Mouse (Mus musculus) Muller cell, postnatal 12 days (primary cell): ENCODE data around the gene Sytl2.

Experiments
- DNase-seq: peaks from one replicate; pipeline ENCODE4 v3.0.0-alpha.2; 2015; ENCODE audit errors: inconsistent ontology term

Gene Sytl2

DNA sequence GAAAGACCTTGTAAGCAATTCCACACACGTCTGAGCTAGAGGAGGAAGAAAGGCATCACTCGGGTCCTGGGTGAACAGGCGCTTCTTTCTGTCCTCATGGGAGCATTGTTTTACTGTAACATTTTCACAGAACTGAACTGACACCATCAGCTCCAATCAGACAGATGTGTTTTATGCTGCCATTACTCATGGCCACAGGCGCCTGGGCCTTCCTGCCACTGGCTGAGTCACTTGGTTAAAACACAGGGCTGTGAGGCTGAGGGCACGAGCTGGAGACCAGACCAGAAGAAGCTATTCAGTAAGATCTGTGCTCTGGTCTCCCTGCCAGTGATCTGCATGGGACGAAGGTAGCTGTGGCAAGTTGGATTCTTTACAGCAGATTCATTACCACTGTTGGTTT is 6.0 kb downstream of the Sytl2 start:
- DNase-seq, result peak; percentile 43

DNA sequence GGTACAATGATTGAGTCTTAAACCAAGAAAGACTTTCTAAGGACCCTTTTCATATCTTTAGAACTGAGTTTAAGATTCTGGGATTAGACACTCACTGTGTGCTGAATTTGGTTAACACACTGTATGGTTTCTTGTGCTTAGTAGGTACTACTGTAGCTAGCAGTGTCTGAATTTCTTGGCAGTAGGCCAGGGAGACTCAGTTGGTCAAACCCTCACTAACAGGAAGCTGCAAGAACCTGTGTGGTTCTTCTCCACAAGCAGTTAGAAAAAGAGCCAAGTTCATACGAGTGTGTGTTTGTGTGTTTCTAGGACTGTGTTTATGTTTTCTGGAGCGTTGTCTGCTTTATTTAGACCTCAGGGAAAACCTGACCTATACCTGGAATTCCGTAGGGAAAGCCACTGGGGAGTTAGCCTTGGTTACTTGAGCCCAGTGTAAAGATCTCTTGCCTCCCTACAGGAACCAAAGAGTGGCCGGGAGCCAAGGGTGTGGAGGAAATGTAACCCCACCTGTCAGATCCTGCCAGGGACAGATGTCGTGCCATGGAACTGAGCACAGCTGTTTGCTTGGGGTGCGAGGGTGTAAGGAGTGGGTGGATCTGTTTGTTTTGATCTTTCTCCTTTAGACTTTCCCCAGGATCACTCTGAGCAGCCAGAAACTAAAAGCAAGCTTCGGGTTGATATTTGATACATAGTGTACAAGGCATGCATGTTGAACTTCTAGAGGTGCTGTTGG is 10.3 kb downstream of the Sytl2 start:
- no peak for DNase-seq

DNA sequence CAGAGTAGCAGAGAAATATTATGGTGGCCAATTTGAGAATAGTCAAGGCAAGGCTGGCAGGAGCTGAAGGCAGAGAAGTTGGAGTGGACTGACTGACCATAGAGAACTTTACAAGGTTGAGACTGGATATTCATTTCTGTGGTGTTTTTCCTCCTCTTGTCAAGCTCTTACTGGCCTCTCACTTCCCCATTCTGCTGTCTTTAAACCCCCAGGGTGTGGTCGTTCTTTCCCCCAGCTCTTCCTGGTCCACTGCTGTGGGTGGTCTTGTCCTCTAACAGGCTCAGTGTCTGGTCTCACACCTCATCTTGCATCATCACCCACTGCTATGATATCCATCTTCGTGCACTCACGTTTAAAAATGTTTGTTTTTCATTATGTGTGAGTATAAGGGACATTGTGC is 11.4 kb downstream of the Sytl2 start:
- no peak for DNase-seq

DNA sequence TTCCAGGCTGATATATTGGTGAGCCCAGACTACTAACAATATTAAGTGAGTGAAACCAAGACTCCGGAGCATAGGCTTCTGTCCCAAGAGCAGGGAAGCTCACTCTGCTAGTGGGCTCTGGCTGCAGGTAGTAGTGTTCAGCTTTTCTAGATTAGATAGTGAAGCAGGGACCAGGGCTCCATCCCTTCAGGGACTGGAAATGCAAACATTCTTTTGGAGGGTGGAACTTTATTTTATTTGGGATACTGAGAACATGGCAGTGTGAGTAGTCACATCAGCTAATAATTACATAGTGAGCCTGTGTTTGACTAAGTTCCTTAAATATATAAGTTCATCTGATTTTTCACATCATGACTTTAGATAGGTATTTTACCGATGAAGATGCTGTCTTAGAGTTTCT is 14.8 kb downstream of the Sytl2 start:
- DNase-seq, result no peak

DNA sequence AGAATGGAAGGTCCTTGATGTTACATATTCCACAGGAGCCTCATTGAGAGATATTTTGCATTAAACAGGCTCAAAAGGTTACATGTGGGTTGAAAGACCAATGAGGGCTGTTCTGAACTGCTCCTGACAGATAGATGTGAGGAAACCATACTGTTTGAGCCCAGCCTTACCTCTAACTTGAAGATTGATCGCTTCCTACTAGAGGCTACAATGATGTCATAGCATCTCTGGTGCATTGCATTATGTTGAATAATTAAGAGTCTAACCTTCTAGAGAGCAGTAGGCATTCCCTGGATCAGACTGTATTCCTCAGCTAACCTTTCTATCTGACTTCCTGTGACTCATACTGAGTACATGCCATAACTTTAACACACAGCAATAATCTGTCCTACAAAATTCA is 17.4 kb downstream of the Sytl2 start:
- DNase-seq, result no peak

DNA sequence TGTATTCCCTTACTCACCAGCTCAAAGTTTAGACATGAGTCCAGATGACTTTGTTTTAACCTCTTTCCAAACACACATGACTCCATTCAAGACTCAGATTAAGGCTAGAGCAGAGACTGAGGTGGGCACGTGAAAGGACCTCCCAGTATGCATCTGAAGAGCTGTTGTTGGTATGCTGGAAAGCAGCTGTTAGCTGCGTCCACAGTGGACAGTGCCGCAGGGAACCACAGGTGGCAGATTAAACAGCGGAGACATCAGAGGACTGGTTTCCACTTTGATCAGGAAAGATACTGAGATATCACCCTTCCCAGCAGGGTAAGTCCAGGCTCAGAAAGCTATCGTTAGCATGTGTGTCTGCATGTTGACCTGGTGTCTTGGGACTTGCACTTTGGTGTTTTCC is 18.1 kb downstream of the Sytl2 start:
- DNase-seq, result no peak

DNA sequence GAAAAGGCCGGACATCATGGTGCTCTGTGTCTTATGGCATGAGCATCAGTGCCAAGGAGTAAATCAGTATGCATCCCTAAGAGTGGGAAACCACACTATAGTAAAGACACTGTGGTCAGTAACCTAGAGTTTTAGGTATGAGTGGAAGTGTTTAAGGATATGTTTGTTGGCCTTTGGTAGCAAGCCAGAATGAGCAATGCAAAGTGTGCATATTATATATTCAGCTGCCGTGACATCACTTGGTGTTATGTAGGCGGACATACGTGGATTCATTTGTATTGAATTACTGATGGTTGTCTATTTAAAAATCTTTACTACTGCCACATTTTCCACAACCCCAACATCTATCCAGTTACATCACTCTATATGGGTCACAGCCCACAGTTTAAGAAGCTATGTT is 23.1 kb downstream of the Sytl2 start:
- DNase-seq, result no peak

DNA sequence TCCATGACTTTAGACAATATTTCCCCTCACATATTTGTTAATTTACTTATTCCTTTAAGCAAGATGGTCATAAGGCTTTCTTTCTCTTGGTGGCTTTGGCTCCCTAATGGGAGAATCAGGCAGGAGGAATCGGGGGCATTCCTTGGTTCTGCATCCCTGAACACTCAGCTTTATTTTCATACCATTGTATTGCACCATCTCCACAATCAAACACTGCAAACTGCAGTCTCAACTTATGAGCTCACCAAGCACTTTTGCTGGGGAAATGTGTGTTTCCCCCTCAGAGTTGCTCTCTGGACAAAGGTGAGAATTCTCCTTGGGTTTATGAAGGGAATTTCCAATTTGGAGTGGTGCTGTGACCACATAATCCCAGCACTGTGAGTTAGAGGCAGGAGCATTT is 28.1 kb downstream of the Sytl2 start:
- peak; percentile 53 for DNase-seq

DNA sequence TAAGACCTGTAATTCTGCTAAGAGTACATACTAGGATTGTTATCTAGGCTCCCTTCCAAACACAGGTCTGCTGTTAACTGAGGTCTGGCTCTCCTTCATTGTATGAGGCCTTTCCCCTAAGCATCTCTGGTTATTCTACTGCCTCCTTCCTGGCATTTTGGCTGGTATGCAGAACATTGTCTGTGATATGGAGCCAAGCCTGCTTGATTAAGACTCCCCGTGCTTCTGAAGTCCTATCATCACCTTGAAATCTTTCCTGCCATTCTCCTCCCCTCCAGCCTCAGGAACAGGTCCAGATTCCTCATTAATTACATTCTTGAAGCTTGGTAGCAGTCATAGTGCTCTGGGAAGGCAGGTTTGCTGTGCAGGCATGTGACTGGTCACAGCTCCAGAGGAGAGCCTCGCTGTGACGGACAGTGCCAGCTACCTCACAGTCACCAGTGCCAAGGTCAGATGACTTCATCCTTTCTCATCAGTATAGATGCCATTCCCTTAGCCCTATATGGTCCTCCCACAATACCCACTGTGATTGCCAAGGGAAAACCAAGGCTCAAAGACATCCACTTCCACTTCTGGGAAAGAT is 30.5 kb downstream of the Sytl2 start:
- DNase-seq, result peak; percentile 76

DNA sequence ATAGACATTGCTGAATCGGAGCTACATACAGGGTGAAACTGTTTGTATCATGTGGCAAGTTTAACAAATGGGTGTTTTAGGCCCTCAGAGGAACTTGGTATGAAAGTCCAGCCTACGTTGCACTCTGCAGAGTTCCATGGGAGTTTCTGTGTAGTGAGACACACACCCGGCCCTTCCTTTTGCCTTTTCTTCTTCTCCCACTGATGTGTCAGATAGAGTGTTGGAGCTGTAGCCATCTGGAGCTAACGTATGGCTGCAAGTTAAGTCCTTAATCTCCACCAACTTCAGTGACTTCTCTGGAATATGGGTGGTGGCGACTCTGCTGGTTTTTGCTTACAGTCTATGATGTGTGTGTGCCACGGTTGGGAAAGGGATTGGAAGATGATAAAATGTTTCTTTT is 32.3 kb downstream of the Sytl2 start:
- DNase-seq, result no peak

DNA sequence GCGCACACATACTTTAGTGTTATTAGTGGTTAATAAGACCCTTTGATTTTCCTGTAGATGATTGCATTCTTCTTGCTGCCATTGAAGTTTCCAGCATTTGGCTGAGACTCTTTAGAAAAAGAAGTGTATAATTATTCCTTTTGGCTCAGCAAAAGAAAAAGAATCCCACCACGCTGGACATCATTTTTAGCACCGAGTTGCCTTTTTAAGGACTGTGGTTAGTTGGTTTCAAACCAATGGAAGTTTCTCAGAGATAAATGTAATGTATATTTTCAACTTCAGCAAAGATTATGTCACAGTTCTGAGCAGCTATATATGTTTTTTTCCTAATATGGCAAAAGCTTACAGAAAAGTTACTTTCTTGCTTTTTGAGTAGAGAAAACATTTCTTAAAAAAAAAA is 32.8 kb downstream of the Sytl2 start:
- no peak for DNase-seq

DNA sequence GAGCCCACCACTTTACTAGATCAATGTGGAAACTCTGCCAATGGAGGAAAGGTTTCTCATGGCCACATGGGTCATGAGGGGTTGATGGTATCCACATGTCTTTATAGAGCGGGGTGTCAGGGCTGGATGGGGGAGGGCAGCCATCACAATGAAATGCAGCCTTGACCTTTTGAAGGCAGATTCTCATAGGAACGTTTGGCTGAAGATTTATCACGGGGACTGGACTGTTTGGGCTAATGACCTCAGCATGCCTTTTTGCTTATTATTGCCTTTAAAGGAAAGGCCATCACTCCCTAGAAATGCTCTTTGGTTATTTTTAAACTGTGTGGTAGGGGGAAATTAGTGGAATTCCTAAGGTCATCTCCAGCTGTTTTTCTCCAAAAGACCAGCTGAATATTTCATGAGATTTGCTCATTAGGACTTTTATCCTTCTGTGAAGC is 33.7 kb downstream of the Sytl2 start:
- DNase-seq, result peak; percentile 85

DNA sequence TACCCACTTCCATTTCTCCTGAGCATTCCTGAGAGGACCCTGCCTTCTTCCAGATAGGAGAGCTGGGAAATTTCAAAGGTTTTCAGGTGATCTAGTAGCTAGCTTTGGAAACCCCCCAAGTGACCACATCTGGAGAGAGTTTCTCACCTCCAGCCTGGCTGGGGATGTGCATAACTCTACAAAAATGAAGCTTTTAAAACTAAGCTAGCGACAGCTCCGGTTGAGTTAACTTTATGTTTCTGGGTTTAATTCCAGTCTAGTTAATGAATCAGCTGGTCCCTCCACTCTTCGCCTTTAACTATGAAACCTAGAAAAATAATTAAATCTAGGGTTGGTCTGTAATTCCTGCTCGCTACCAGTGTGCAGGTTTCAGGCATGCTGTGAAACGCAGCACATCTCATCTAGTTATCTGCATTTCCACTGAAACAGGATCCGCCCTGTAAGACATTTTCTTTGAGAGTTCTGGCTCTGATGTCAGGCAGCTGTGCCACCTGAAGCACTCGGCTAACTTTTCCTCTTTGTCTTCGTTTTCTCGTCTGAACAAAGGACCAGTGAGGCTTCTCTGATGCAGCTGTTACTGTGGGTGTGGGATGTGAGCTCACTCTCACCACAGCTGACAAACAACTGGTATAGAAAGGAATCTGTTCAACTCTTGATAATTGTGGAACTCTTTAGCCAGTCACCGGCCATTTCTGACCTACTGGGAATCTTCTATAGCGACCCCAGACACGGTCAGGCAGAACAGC is 39.3 kb downstream of the Sytl2 start:
- no peak for DNase-seq

DNA sequence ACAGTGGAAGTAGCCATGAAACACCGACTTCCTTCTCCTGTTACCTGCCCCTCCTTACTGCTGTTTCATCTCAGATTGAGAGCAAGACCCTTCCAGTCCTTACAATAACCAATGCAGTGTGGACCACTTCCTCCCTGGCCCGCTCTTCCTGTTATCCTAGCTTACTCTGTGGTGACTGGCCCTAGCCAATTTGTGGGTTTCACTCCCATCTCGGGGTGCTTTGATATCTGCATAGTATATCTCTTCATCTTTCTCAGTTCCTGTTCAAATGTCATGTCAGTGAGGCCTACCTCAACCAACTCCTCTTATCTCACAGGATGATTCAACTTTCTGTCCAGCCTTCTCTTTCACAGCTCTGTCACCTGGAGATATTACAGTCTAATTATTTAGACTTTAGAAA is 42.9 kb downstream of the Sytl2 start:
- DNase-seq, result no peak

DNA sequence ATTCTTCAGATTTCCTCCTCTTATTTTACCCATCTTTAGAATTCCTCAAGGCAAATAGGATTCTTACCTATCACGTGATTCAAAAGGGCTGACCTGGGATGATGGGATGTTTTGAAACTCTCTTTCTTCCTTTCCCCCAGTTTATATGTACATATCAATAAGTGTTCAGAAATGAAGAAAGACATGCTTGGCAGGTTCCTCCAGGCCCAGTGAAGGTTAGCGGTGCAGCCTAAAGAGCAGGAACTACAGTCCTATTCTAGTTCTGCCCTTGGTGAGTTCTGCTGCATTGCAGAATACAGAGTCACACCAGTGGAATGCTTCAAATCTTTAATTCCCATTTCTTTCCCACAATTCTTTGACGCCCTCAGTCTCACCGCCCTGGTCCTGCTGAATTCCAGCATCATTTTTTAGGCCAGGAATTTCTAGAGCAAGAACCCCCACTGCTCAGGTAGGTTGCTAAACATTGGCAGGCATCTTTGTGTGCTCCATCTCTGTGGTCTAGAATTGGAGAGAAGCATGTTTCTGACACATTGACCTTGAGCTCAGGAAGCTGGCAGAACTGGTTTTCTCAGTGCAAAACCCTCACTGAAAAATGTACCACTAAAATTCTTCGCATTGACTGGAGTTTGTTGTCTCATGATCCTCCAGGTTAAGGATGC is 45.9 kb downstream of the Sytl2 start:
- peak; percentile 70 for DNase-seq

DNA sequence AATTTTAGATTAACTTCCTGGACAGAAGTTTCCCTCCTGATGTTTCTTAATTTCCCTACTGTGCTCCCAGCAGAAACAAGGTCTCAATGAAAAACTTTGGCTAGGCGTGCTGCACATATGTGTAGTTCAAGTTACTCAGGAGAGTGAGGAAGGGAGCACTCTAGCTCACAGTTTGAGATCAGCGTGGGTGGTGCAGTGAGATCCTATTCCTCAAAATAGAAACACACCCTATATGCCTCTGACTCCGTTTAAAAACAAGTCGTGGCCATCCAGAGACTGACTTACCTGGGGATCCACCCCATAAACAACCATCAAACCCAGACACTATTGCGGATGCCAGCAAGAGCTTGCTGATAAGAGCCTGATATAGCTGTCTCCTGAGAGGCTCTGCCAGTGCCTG is 47.0 kb downstream of the Sytl2 start:
- no peak for DNase-seq

DNA sequence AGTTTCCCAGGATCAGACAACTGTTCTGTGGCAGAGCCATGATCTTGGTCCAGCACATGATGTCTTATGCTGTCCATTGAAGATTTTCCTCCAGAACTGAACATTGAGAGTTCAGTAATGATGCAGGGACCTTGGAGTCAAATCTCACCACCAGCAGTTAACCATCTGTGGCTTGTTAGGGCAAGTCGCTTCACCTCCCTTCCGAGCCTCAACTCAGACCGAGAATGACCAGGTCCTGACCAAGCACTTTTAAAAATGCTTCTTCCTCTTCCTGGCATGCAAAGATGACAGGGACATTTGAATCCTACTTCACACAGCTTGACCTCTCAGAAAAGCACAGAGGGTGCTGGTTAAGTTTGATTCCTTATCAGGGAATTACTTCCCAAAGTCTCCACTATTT is 50.1 kb downstream of the Sytl2 start:
- no peak for DNase-seq

DNA sequence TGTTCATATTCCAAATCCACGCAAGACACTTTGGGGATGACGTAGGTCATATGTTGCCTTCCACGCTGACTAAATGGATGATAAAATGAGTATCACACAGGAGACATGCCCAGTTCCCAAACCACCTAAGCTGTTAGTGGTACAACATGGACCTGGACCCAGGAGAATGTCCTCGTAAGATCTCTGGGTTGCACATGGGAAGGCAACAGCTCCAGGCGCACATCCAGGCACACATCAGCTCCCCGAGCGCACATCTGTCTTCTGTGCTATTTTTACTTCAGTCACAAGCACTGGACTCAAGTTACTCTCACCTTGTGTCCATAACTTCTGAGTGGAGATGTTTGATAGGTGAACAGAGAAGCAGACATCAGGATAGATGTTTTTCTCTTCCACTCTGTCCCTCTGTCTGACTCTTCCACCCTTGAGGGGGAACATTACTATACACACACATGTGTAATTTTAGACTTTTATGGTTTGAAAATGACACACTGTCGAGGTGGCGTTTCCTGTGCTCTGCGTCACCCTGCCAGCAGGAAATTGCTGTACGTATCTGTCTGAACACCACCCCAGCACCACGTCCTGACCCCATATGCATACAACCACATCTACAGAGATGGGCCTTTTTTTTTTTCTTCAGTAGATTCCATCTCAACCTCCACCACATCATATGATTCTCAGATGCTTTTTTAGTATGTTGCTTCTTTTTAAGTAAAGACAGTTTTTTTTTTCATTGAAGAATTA is 51.6 kb downstream of the Sytl2 start:
- DNase-seq, result no peak

DNA sequence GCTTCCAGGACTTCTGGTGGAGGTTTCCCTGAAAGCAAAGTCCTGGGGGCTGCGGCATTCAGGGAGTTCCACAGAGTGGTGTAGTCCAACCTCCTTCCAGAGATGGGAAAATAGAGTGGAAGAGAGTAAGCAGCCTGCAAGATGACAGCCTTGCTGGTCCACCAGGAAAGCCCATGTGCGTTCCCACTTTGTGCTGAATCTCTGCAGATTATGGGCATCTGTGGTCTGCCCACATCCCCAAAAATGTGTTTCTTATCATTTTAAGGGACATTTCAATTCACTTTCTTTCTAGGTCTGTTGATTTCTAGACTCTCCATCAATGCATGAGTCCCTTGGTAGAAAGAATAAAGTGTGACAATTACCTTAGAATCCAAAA is 52.2 kb downstream of the Sytl2 start:
- DNase-seq, result no peak

DNA sequence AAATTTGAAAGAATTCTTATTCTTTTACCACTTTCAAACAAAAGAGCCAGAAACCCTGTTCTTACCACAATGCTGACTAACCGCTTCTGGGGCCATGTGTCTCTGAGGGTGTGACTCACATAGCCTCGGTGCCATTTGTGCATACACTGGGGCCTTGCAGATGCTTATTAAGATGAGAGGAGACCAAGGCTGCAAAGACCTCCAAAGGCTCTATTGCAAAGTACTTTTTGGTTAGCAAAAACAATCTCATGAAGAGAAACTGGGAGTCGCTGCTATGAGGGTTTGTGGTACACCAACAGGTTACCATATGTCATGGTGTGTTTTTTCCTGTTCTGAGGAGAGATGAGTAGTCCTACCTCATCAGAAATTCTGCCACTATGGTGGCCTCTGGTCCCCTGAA is 53.4 kb downstream of the Sytl2 start:
- DNase-seq, result peak; percentile 35

DNA sequence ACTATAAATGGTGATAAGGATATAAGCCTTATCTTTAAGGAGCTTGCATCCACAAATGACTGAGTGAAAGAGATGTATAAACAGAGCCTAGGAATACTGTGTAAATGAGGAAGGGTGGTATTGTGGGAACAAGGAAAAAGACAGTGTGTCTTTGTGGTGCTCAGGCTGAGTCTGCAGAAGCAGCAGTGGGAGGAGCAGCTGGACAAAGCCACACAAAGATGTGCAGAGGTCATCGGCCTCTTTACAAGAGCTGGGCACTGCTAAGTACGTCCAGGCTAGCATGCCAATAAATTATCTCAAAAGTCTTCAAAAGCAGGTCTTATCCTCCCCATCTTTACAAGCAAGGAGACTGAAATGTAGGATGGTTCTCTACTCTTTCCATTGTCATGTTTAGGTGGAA is 53.9 kb downstream of the Sytl2 start:
- DNase-seq, result no peak

DNA sequence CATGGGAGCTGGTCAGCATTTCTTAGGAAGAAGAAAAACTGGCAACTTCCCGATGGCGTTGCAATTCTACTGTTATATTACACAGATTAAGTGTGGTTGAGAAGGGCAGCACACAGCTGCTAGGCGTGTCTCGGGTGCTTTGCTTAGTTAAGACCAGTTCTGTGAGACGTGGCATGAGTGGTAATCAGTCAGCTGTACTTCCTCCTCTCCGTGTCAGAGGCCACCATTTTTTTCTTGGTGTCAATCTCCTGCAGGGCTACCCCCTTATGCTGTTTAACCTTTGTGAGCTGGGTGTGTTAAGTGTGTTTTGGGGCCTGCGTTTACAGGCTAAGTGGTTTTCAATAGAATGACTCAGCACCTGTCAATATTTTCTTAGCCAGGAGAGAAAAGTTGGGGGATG is 60.7 kb downstream of the Sytl2 start:
- DNase-seq, result no peak
